Mouse (Mus musculus): Measurements from ENCODE around the gene Lrig1.

Gene Lrig1

GRCm38 (mm10) chr6:94698509-94699172 lies 1.3 kb downstream of the Lrig1 start:
- DNase-seq (ENCODE audit: low read depth): no peak

- DNase-seq (ENCODE audit: low read depth): no peak
Measured at GRCm38 (mm10) chr6:94697423-94697822, 2.5 kb downstream of the Lrig1 start.

GRCm38 (mm10) chr6:94696182-94697080 lies 3.5 kb downstream of the Lrig1 start:
- no peak for DNase-seq (ENCODE audit: low read depth)

- DNase-seq (ENCODE audit: low read depth): no peak
Measured at GRCm38 (mm10) chr6:94695121-94695930, 4.6 kb downstream of the Lrig1 start.

- no peak for DNase-seq (ENCODE audit: low read depth)
Measured at GRCm38 (mm10) chr6:94694481-94694880, 5.5 kb downstream of the Lrig1 start.

- no peak for DNase-seq (ENCODE audit: low read depth)
Measured at GRCm38 (mm10) chr6:94693091-94693490, 6.9 kb downstream of the Lrig1 start.

- no peak for DNase-seq (ENCODE audit: low read depth)
Measured at GRCm38 (mm10) chr6:94692003-94692402, 8.0 kb downstream of the Lrig1 start.

GRCm38 (mm10) chr6:94690247-94690646 lies 9.7 kb downstream of the Lrig1 start:
- DNase-seq (ENCODE audit: low read depth): peak; percentile 67

GRCm38 (mm10) chr6:94688722-94689121 lies 11.2 kb downstream of the Lrig1 start:
- no peak for DNase-seq (ENCODE audit: low read depth)

- no peak for DNase-seq (ENCODE audit: low read depth)
Measured at GRCm38 (mm10) chr6:94686048-94686447, 13.9 kb downstream of the Lrig1 start.

GRCm38 (mm10) chr6:94685611-94686010 lies 14.3 kb downstream of the Lrig1 start:
- DNase-seq (ENCODE audit: low read depth): no peak

- no peak for DNase-seq (ENCODE audit: low read depth)
Measured at GRCm38 (mm10) chr6:94684844-94685557, 15.0 kb downstream of the Lrig1 start.

GRCm38 (mm10) chr6:94683701-94684100 lies 16.3 kb downstream of the Lrig1 start:
- DNase-seq (ENCODE audit: low read depth): peak; percentile 65

- no peak for DNase-seq (ENCODE audit: low read depth)
Measured at GRCm38 (mm10) chr6:94682270-94682618, 17.7 kb downstream of the Lrig1 start.

GRCm38 (mm10) chr6:94681446-94682269 lies 18.3 kb downstream of the Lrig1 start:
- DNase-seq (ENCODE audit: low read depth): peak; percentile 89

GRCm38 (mm10) chr6:94680760-94681445 lies 19.1 kb downstream of the Lrig1 start:
- no peak for DNase-seq (ENCODE audit: low read depth)

GRCm38 (mm10) chr6:94679249-94679648 lies 20.7 kb downstream of the Lrig1 start:
- DNase-seq (ENCODE audit: low read depth): peak; percentile 53

GRCm38 (mm10) chr6:94678377-94679164 lies 21.4 kb downstream of the Lrig1 start:
- peak; percentile 51 for DNase-seq (ENCODE audit: low read depth)

GRCm38 (mm10) chr6:94677448-94677847 lies 22.5 kb downstream of the Lrig1 start:
- no peak for DNase-seq (ENCODE audit: low read depth)

- no peak for DNase-seq (ENCODE audit: low read depth)
Measured at GRCm38 (mm10) chr6:94676840-94677239, 23.1 kb downstream of the Lrig1 start.
